Mouse (Mus musculus) ES-E14 (cell line): Measurements from ENCODE around the gene Alb.

Source experiments
- HCFC1 ChIP-seq: IDR thresholded peaks from 2 replicates; pipeline ENCODE4 v1.6.1; 2012; ENCODE audit warnings: low read length, inconsistent platforms, borderline replicate concordance; ENCODE audit not compliant: insufficient read depth
- MAFK ChIP-seq: IDR thresholded peaks from 2 replicates; pipeline ENCODE4 v1.6.1; 2014; ENCODE audit warnings: mild to moderate bottlenecking, low read depth, low read length, inconsistent platforms; ENCODE audit not compliant: insufficient read depth
- ZC3H11A ChIP-seq: IDR thresholded peaks from 2 replicates; pipeline ENCODE4 v1.6.1; 2012; ENCODE audit warnings: low read depth, mild to moderate bottlenecking, inconsistent platforms, low read length, borderline replicate concordance
- ZNF384 ChIP-seq: IDR thresholded peaks from 2 replicates; pipeline ENCODE4 v1.6.1; 2012; ENCODE audit warnings: low read depth, low read length, inconsistent platforms

DNA sequence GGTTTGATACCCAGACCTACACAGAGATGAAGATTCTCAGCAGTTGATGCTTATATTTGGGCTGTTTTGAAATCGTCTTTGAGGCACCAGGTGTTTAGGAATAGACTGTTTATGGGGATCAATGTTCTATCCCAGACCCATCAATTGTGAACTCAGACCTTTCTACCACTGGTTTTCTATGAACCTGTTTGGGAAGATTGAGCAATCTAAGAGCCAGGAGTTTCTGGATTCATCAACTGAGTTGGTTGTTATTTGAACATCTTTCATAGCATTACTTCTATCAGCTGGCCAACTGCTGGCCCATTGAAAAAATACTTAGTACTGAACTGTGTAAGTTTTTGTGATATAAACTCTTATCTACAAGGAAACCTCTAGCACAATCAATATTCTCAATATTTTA is 3.5 kb upstream of the Alb start:
- no peak for TF ChIP-seq ZNF384
- no peak for TF ChIP-seq MAFK
- TF ChIP-seq HCFC1: no peak
- TF ChIP-seq ZC3H11A: no peak
